Mouse (Mus musculus) liver, adult 2 months (tissue): ENCODE results near the gene Sema4d.

Source experiments
- CTCF ChIP-seq: fragments of 200-500 bp; IDR thresholded peaks from 2 replicates; pipeline ENCODE4 v1.5.1; 2011; ENCODE audit warnings: low read depth, low read length, control low read depth
- POLR2A ChIP-seq: fragments of 200-500 bp; IDR thresholded peaks from 2 replicates; pipeline ENCODE4 v1.6.1; 2011; ENCODE audit warnings: low read length, control low read depth; ENCODE audit not compliant: insufficient read depth; ENCODE audit errors: extremely low read depth

- TF ChIP-seq CTCF: no peak
- TF ChIP-seq POLR2A: no peak
Measured at GRCm38 (mm10) chr13:51727364-51727763, 66.2 kb downstream of the Sema4d start.
